Mouse (Mus musculus) testis, adult 2 months (tissue): Measurements from ENCODE around the gene Nomo1. TPM values are rescaled to one million over a fixed set of nuclear protein-coding genes. Genes with fewer than 3 reads are reported as not detected.

Experiments used
- H3K27ac ChIP-seq: fragments of 200-500 bp; 2 replicates; pipeline ENCODE4 v1.5.1; 2012; ENCODE audit warnings: low read depth, low read length; ENCODE audit not compliant: control insufficient read depth, insufficient read depth
- H3K27me3 ChIP-seq: fragments of 200-500 bp; 2 replicates; pipeline ENCODE4 v1.6.1; 2012; ENCODE audit warnings: mild to moderate bottlenecking, low read length, moderate library complexity; ENCODE audit not compliant: control insufficient read depth, insufficient read depth
- H3K36me3 ChIP-seq: fragments of 200-500 bp; 2 replicates; pipeline ENCODE4 v1.6.1; 2012; ENCODE audit warnings: mild to moderate bottlenecking, low read length; ENCODE audit not compliant: control insufficient read depth, insufficient read depth
- H3K4me1 ChIP-seq: fragments of 200-500 bp; 2 replicates; pipeline ENCODE4 v1.6.1; 2012; ENCODE audit warnings: low read length; ENCODE audit not compliant: control insufficient read depth, insufficient read depth
- H3K4me3 ChIP-seq: fragments of 200-500 bp; 2 replicates; pipeline ENCODE4 v1.5.1; 2012; ENCODE audit warnings: low read depth, mild to moderate bottlenecking, low read length, moderate library complexity, mixed read lengths; ENCODE audit not compliant: control insufficient read depth
- CTCF ChIP-seq: fragments of 200-500 bp; IDR thresholded peaks from 2 replicates; pipeline ENCODE4 v1.5.1; 2012; ENCODE audit warnings: low read depth, mild to moderate bottlenecking, inconsistent platforms, low read length, moderate library complexity; ENCODE audit not compliant: control insufficient read depth, insufficient read depth, insufficient replicate concordance
- POLR2A ChIP-seq: fragments of 200-500 bp; IDR thresholded peaks from 2 replicates; pipeline ENCODE4 v1.6.1; 2012; ENCODE audit warnings: low read depth, mild to moderate bottlenecking, inconsistent platforms, low read length, moderate library complexity; ENCODE audit not compliant: control insufficient read depth
- polyA plus RNA-seq: library from polyadenylated mRNA; depleted of rRNA; stranded (reverse); fragments of >200 nt; gene quantifications from 2 replicates; pipeline ENCODE4 v1.2.3, GENCODE M21; 2012

The Nomo1 gene
- polyA plus RNA-seq, 1 experiment, result 48.7 TPM

GRCm38 (mm10) chr7:46111212-46111817 is 77.8 kb downstream of the Nomo1 start:
- Histone ChIP-seq H3K36me3 (no peaks in the 10 kb centered on the region), H3K27ac (no peak overlapping the region), H3K4me1 (peaks cover 3% of the 10 kb centered on the region), H3K4me3 (no peak overlapping the region), H3K27me3 (no peaks in the 10 kb centered on the region)
- no peak for TF ChIP-seq POLR2A
- TF ChIP-seq CTCF, result no peak

- Histone ChIP-seq H3K27me3 (no peaks in the 10 kb centered on the region), H3K36me3 (no peaks in the 10 kb centered on the region), H3K4me3 (no peak overlapping the region), H3K27ac (no peak overlapping the region), H3K4me1 (peaks cover 3% of the 10 kb centered on the region)
- no peak for TF ChIP-seq CTCF
Observed at GRCm38 (mm10) chr7:46111938-46112337, 78.4 kb downstream of the Nomo1 start.

- Histone ChIP-seq H3K27me3 (no peaks in the 10 kb centered on the region), H3K4me3 (no peak overlapping the region), H3K27ac (no peak overlapping the region), H3K36me3 (no peaks in the 10 kb centered on the region), H3K4me1 (peaks cover 3% of the 10 kb centered on the region)
- TF ChIP-seq POLR2A (no peak), CTCF (no peak)
Observed at GRCm38 (mm10) chr7:46113435-46113834, 79.9 kb downstream of the Nomo1 start.

- Histone ChIP-seq H3K36me3 (no peaks in the 10 kb centered on the region), H3K4me3 (no peak overlapping the region), H3K27me3 (no peaks in the 10 kb centered on the region), H3K27ac (no peak overlapping the region), H3K4me1 (peaks cover 3% of the 10 kb centered on the region)
- TF ChIP-seq POLR2A, result no peak
- no peak for TF ChIP-seq CTCF
Observed at GRCm38 (mm10) chr7:46116118-46116581, 82.7 kb downstream of the Nomo1 start.

GRCm38 (mm10) chr7:46117035-46117434 is 83.5 kb downstream of the Nomo1 start:
- Histone ChIP-seq H3K4me1 (peaks cover 3% of the 10 kb centered on the region), H3K27me3 (no peaks in the 10 kb centered on the region), H3K36me3 (no peaks in the 10 kb centered on the region), H3K4me3 (no peak overlapping the region), H3K27ac (no peak overlapping the region)
- TF ChIP-seq POLR2A (no peak), CTCF (no peak)

- H3K4me1 ChIP-seq, result no peaks in the 10 kb centered on the region
- H3K4me3 ChIP-seq, result no peak overlapping the region
- no peaks in the 10 kb centered on the region for H3K27me3 ChIP-seq
- H3K36me3 ChIP-seq, result no peaks in the 10 kb centered on the region
- TF ChIP-seq POLR2A, result no peak
- TF ChIP-seq CTCF, result no peak
- H3K27ac ChIP-seq, result no peak overlapping the region
Observed at GRCm38 (mm10) chr7:46122964-46123363, 89.5 kb downstream of the Nomo1 start.

DNA sequence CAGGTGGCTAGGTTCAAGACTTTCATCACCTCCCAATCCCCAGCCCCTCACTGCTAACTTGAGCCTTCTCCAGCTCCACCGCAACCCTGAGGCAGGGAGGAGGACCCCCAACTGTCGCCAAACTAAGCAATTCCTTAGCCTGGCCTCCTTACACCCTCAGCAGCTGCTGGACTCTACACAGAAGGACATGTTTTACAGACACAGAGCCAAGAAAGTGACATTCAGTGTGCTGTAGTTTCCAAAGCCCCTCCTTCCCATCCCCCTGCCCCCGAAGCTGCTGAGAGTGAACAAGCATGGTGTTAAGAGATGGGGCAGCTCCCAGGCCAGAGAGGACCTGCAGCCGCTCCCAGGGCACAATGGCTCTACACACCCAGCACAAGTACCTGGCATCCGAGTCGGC is 91.0 kb downstream of the Nomo1 start:
- Histone ChIP-seq H3K27me3 (no peaks in the 10 kb centered on the region), H3K4me1 (no peaks in the 10 kb centered on the region), H3K4me3 (no peak overlapping the region), H3K27ac (no peak overlapping the region), H3K36me3 (no peaks in the 10 kb centered on the region)
- no peak for TF ChIP-seq CTCF
- no peak for TF ChIP-seq POLR2A
